Mouse (Mus musculus) megakaryocyte, adult 5-6 weeks (primary cell): ENCODE measurements around the gene Cbx2. TPM values are rescaled to one million over a fixed set of nuclear protein-coding genes. Genes with fewer than 3 reads are reported as not detected.
A peak's percentile ranks its signal among the peaks of the same experiment; 100 is the strongest.

Experiments used
- ATAC-seq: 2 replicates; pipeline ENCODE4 v1.8.0; 2016; ENCODE audit warnings: mild to moderate bottlenecking, inconsistent platforms; ENCODE audit not compliant: poor library complexity, severe bottlenecking
- total RNA-seq, 2 experiments: library from RNA; stranded (forward) in 1 of 2; stranded (reverse) in 1 of 2; fragments of 153-499, 151-499 nt in 1 of 2; fragments of 221-1000, 200-1000 nt in 1 of 2; gene quantifications; 2 replicates each; pipeline versions ENCODE4 v1.2.3 to v1.2.4; 2015 to 2017

Gene Cbx2
- total RNA-seq, 2 experiments from 2014 or later, result 1.5 to 2.8 TPM

DNA sequence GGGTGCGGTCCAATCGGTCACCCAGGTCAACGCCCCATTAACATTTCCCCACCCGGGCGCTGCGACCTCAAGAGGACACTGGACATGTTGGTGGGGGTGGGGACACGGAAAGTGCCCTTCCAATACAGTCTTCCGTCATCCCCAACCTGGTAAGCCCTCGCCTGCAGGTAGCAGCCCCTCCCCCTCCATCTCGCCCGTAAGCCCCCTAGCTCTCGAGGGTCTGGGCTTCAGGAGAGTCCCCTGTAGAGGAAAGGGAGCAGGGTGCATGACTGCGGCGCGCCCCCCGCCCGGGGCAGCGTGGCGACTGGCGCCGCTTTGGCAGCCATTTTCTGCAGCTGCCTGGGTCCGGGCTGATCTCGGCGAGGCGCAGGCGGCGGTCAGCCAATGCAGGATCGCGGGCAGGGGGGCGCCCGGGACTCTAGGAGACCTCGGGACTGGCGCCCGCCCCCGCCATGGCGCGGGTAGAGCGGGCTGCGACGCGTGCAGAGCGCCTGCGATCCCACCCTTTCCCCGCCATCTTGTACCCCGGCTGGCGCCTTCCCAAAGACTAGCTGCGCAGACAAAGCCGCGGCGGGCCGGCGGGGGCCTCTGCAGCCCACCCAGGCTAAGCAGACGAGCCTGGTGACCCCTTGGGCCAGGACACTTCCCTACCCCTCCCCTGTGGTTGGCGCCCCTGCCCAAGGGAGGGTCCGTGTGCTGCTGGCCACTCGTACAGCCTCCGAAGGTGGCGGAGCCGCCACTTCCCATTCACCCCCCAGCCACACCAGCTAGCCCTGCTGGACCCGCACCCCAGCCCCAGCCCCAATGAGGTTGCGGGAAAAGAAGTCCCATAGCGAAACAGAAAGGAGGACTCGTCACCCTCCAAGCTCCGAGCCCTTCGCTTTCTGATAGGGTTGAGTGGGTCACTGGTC, 33.8 kb downstream of the Cbx2 start:
- ATAC-seq, result peak; percentile 23

DNA sequence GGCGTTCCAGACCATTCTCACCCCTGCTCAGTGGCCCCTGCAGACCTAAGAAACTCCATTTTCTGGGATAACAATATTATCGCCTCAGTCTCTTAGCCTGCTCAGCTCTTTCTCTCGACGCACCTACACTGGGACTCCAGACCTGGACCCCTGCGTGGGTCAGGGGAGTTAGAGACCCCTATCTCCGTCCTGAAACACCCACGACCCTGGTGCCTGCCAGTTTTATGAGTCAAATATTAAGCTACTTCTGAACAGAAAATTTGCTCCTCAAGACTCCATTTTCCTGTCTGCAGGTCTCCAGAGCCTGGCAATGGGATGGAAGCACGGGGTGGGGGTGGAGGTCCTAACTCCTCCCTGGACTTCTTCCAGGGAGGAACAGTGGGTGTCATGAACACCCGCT, 34.5 kb downstream of the Cbx2 start:
- no peak for ATAC-seq

DNA sequence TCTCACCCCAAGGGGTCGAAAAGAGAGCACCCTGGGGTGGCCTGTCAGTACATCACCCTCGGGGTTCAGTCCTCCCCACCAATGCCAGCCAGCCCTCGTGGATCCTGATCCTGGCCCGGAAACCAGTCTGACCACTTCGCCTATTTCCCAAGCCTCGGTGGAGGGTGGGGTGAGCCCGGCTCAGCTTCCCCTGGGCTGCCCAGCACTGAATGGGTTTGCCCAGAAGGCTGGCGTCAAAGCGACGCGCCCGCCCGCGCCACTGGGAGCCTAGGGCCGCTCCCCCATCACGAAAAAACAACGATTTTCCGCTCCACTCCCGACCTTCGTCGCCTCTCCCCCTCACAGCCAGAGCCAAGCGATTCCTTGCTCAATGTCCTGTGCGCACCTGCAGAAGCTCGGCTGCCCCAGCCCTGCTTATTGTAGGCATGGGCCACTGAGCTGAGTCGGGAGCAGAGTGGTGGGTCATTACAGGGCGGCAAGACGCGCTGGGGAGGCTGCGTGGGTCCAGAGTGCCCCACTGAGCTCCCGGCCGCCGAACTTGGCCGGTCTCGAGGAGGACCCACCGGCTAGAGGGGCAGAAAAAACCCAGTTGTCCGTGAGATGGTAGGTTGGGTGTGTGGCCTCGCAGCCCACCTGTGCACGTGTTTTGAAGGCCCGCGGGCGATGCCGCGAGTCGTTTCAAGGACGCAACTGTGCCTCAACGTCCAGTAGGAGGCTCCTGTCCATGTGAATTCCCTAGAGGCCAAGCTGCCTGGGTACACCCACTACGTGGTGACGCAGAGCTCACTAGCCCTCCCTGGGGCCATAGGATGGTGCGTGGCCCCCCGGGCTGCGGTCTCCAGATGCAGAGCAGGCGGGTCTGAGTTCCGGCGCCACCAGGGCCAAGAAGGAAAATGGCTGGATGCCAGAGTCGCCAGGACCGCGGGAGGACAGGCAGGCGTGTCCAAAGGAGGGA, 35.6 kb downstream of the Cbx2 start:
- ATAC-seq, result peak; percentile 62

DNA sequence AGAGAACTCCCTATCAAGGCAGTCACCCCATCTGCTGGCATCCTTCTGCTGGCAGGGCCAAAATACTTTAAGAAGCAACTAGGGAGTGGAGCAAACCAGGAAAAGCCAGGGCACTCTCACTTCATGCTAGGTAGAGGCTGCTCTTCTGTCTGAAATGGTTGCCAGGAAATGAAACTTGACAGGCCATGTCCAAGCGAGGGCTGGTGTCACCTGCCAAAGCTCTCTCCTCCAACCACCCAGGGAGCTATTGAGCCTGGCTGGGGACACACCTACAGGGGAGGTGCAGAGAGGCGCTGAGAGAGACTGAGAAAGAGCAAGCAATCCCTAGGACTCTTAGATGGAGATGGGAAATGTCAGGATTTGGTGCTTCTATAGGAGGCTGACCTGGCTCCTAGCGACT, 36.5 kb downstream of the Cbx2 start:
- no peak for ATAC-seq

DNA sequence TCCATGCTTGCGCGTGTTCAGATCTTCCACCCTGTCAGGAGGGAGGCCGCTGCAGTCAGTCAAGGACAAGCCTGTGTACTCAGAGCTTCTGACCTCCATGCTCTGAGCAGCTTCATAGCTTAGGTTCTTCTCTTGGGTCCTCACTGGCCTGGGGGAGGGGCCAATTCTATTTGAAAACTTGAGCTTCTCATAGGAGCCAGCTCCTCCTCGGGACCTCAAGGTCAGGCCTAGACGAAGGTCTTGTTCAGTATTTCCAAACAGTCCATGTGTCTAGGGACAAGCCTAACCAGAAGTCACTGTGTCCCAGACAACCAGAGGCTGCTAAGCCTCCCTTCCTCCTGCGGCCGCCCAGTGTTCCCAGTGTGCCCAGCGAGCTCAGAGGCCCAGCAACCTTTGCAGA, 44.1 kb downstream of the Cbx2 start:
- no peak for ATAC-seq

DNA sequence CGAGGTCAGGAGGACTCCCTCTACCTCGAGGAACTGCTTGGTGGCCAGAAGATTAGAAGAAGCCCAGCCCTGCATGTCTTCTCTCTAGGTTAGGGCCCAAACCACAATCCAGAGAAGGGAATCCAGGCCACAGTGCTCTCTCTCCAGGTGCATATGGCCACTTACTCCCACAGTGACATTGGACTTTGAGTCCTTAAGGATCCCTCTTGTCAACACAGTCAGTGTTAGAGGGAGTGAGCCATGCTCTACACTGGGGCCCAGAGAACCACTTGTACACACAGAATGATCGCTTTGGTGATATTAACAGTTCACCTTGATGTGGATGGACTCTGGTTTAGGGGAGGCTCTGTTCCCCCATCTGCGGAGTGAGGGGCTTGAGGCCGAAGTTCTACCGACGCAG, 49.5 kb downstream of the Cbx2 start:
- ATAC-seq, result no peak

DNA sequence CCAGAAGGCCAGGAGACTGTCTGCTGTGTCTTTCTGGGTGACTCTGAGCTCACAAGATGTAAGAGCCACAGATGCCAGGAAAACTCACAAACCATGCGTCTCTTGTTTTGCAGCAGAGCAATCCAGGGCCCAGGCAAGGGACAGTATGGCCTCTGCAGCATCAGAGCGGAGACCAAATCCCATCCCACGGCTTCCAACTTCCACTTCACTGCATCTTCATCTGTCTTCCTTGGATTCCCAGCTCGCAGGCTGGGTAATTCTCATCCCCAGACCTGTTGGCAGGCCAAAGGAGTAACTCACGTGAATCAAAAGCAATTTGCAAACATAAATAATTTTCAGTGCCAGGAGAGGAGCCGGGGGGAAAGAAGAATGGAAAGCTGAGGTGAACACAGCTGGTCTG, 50.2 kb downstream of the Cbx2 start:
- no peak for ATAC-seq

DNA sequence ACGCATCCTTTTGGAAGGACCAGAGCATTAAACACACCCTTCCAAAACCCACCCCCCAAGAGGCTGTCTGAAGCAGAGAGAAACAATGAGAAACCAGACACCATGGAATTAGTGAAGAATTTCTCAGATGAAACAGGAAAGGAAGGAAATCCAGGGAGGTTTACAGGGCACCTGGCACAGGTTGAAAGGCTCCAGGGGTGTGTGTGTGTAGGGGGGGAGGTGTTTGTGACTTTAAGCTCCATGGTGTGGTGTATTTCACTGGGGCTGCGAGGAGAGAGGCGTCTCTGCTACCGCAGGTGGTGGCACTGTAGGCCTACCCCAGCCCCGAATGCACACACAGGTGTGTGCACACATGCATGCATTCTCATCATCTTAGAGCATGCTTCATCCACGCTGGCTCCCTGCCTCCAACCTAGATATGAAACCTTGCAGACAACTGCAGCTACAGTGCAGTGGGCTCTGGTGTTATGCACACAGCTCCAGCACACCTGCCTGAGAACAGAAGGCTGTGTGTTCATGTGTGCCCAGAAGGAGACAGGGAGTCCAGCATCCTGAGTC, 51.2 kb downstream of the Cbx2 start:
- ATAC-seq, result no peak

DNA sequence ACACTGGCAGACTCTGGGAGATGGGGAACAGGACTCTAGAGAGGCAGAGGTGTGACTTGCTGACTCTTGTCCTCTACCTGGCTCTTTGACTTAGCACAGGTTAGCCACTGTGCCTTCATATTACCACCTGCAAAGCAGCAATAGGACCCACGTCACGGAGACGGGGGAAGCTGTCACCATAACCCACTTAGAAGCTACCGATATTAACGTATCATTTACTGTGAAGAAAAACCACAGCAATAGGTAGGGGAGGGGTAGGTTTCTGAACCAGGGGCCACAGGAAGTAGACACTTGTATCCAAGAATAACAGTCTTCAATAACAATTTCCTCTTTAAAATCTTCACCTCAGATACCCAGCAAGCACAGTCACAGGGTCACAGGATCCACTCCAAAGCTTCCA, 53.0 kb downstream of the Cbx2 start:
- no peak for ATAC-seq

DNA sequence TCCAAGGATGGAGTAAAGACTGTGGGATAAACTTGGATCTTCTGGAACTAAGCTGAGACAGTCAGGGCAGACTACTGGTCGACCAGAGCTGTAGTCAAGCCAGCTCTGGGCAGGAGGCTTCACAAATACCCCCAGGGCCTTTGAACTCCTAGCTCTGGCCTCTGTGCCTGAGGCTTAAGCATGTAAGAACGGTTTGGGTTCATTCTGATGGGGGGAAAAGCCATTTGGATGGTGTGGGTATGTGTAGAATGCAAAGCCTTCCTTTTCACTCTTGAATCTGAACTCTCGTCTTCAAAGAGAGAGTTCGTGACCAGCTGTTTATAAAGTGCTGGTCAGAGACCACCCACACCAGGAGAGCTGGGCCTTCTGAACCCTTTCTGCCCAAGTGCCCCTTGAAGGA, 55.0 kb downstream of the Cbx2 start:
- ATAC-seq, result no peak

DNA sequence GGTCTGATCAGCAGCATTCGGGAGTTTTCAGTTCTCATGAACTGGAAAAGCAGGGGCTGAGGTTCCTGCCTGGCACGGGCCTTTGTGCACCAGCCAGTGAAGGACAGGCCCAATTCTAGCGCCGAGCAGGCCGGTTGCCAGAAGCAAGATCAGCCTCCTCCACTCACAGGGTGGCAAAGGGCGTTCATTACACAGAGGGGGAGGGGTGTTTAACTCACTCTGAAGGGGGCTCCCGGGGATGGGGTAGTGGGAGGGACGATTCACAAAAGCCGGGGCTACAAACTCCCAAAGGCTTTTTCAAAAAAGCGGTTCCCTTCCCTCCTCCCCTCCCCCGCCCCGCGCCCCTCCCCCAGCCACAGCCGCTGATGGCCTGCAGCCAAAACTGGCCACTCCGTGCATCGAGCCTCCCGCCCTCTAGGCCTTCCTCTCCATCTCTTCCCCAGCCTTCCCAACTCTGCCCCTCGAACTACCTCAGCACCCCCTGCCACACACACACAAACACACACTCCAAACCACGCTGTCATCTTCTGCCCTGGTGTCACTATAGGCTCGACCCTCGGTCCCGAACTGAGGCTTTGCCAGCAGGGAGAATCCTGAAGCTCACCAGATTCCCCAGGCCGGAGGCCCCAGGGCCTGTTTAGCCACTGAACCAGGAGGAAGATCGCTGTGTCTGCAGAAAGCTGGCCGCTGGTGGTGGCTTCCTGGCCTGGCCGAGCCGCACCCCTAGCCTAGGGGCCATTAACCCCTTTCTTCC, 56.1 kb downstream of the Cbx2 start:
- no peak for ATAC-seq

DNA sequence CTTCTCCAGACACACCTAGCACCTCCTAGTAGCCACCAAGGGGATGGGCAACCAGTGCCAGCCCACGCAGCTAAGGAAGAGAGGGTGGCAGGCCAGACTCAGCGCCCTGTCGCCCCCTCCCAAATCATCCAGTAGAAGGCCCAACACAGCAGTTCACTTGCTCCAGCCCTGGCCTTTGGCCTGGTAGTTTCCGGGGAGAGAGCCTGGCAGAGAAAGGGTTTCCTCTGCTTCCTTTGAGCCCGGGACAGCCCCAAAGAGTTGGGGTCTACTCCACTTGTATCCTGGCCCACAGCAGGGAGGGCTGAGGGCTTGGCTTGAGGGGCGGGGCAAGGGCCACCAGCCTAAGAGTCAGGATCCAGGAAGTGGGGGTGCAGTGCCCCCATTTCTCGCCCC, 56.7 kb downstream of the Cbx2 start:
- ATAC-seq, result no peak

DNA sequence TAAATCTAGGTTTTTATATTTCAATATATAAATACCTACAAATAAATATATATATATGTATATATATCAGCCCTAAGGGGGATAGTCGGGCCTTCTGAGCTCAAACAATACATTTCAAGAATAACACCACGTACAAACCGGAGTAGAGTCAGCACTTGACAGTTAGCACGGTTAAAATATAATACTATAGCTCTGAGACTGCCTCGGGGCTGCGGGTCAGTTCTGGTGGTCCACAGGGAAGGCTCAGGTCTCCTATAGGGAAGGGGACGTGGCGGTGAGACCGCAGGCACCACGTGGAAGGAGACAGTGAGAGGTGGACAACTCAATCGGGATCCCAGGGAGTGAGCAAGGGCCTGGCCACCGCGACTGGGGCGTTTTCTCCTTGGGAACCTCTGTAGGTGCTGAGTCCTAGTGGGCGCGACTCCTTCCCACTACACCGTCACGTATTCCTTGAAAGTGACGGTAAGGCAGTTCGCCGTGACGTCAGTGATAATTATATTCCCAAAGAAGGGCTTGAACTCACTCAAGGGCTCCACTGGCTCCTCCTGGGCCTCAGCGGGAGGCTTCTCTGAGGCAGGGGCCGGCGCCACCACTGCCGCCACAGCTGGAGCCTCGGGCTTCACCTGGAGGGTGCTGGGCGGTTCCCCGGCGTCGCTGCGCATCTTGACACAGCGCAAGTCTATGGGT, 57.8 kb downstream of the Cbx2 start:
- no peak for ATAC-seq

Other genes starting within 250 kb of the Cbx2 start
- gene Rbfox3, start 111.4 kb upstream of the Cbx2 start, total RNA-seq (2015), result not detected in 2 replicates
- gene Rbfox3, start 111.4 kb upstream of the Cbx2 start, total RNA-seq (2017), result not detected in 2 replicates
- not detected in 2 replicates for gene Enpp7, start 34.8 kb upstream of the Cbx2 start, total RNA-seq (2015)
- not detected in 2 replicates for gene Enpp7, start 34.8 kb upstream of the Cbx2 start, total RNA-seq (2017)
- 3.2 and 5.6 TPM in 2 replicates for gene Cbx8, start 18.0 kb downstream of the Cbx2 start, total RNA-seq (2015)
- 3.0 and 3.6 TPM in 2 replicates for gene Cbx8, start 18.0 kb downstream of the Cbx2 start, total RNA-seq (2017)
- gene Cbx4, start 63.3 kb downstream of the Cbx2 start, total RNA-seq (2015), result 15.3 and 15.5 TPM in 2 replicates
- 18.0 and 18.4 TPM in 2 replicates for gene Cbx4, start 63.3 kb downstream of the Cbx2 start, total RNA-seq (2017)
- gene Tbc1d16, start 205.5 kb downstream of the Cbx2 start, total RNA-seq (2015), result 0.64 and 0.71 TPM in 2 replicates
- gene Tbc1d16, start 205.5 kb downstream of the Cbx2 start, total RNA-seq (2017), result 0.53 and 0.59 TPM in 2 replicates
- 0.21 and 0.31 TPM in 2 replicates for gene Ccdc40, start 205.6 kb downstream of the Cbx2 start, total RNA-seq (2015)
- 0.65 and 1.1 TPM in 2 replicates for gene Ccdc40, start 205.6 kb downstream of the Cbx2 start, total RNA-seq (2017)
- gene Gaa, start 244.9 kb downstream of the Cbx2 start, total RNA-seq (2015), result 9.3 and 16.5 TPM in 2 replicates
- gene Gaa, start 244.9 kb downstream of the Cbx2 start, total RNA-seq (2017), result 8.0 and 9.8 TPM in 2 replicates